Mouse (Mus musculus): ENCODE data around the gene Zcchc10.

Zcchc10 gene

DNA sequence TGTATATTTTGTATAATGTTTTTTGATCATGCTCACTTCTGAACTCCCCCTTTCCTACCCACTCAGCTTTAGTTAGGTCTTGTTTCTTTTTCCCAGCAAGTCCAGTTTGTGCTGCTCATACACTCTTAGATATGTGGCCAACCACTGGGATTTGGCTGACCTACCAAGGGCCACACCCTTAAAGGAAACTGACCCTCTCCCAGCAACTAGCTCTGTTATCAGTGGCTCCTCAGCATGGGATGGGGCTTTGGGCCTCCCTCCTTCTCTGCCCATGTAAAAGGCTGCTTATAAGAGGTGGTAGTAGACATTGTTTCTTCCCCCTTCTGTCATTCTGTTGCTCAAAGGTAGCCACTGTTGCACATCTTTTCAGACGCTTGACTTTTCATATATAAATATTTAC lies 54.4 kb downstream of the Zcchc10 start:
- no peak for DNase-seq (ENCODE audit: inconsistent age in 2 of 2, low spot score in 1 of 2)

Measured in adrenal gland, adult (tissue).